Mouse (Mus musculus) liver, adult 2 months (tissue): ENCODE results near the gene Wrb. TPM values are rescaled to one million over a fixed set of nuclear protein-coding genes. Genes with fewer than 3 reads are reported as not detected.

ENCODE experiments used
- DNase-seq: peaks from one replicate; pipeline ENCODE4 v3.0.0-alpha.2; 2011; ENCODE audit warnings: low read depth, low spot score; ENCODE audit errors: extremely low read depth
- H3K27ac ChIP-seq: fragments of 200-500 bp; replicated peaks from 2 replicates; pipeline ENCODE4 v1.5.1; 2012; ENCODE audit warnings: low read depth, mild to moderate bottlenecking, control low read depth, inconsistent platforms, low read length; ENCODE audit not compliant: insufficient read depth
- H3K27me3 ChIP-seq: fragments of 200-500 bp; 2 replicates; pipeline ENCODE4 v1.6.1; 2012; ENCODE audit warnings: mild to moderate bottlenecking, moderate library complexity, low read length, inconsistent platforms; ENCODE audit not compliant: control insufficient read depth, insufficient read depth
- H3K36me3 ChIP-seq: fragments of 200-500 bp; 2 replicates; pipeline ENCODE4 v1.6.1; 2012; ENCODE audit warnings: low read length, inconsistent platforms; ENCODE audit not compliant: control insufficient read depth, insufficient read depth
- H3K4me1 ChIP-seq: fragments of 200-500 bp; 2 replicates; pipeline ENCODE4 v1.6.1; 2011; ENCODE audit warnings: low read length; ENCODE audit not compliant: control insufficient read depth, insufficient read depth
- H3K4me3 ChIP-seq: fragments of 200-500 bp; 2 replicates; pipeline ENCODE4 v1.5.1; 2011; ENCODE audit warnings: low read depth, mild to moderate bottlenecking, control low read depth, low read length, moderate library complexity; ENCODE audit not compliant: insufficient read depth
- H3K79me2 ChIP-seq: fragments of 200-500 bp; 2 replicates; pipeline ENCODE4 v1.6.1; 2012; ENCODE audit warnings: inconsistent platforms, mild to moderate bottlenecking, low read length, moderate library complexity; ENCODE audit not compliant: control insufficient read depth, insufficient read depth
- H3K9ac ChIP-seq: fragments of 200-500 bp; 2 replicates; pipeline ENCODE4 v1.6.1; 2012; ENCODE audit warnings: low read depth, mild to moderate bottlenecking, control low read depth, inconsistent platforms, low read length
- CTCF ChIP-seq: fragments of 200-500 bp; IDR thresholded peaks from 2 replicates; pipeline ENCODE4 v1.5.1; 2011; ENCODE audit warnings: low read depth, low read length, control low read depth
- POLR2A ChIP-seq: fragments of 200-500 bp; IDR thresholded peaks from 2 replicates; pipeline ENCODE4 v1.6.1; 2011; ENCODE audit warnings: low read length, control low read depth; ENCODE audit not compliant: insufficient read depth; ENCODE audit errors: extremely low read depth
- WGBS: fragments of 180-500 bp; shearing (Covaris S2); methylation state at CpG from one replicate; pipeline ENCODE4 v1.1.7; 2018; 5-methylcytosine and 5-hydroxymethylcytosine counted together
- polyA plus RNA-seq: library from polyadenylated mRNA; depleted of rRNA; stranded (reverse); fragments of >200 nt; gene quantifications from 2 replicates; pipeline ENCODE4 v1.2.3, GENCODE M21; 2012
- total RNA-seq: library from RNA; depleted of rRNA; stranded (reverse); fragments of >200 nt; gene quantifications from 2 replicates; pipeline ENCODE4 v1.2.3, GENCODE M21; 2014

Gene Wrb
- total and polyA plus RNA-seq, 2 experiments: 4.6 to 14.0 TPM

GRCm38 (mm10) chr16:96112769-96113168 is 32.4 kb upstream of the Wrb start:
- H3K79me2 ChIP-seq: no peaks in the 10 kb centered on the region
- no peaks in the 10 kb centered on the region for H3K27me3 ChIP-seq
- no peaks in the 10 kb centered on the region for H3K4me1 ChIP-seq
- H3K4me3 ChIP-seq: no peak overlapping the region
- no peak overlapping the region for H3K9ac ChIP-seq
- no peaks in the 10 kb centered on the region for H3K36me3 ChIP-seq
- DNase-seq: no peak
- WGBS: 51% methylated on average over 2 of the region's 2 CpGs
- H3K27ac ChIP-seq: no peak overlapping the region
- no peak for TF ChIP-seq POLR2A
- TF ChIP-seq CTCF: no peak

GRCm38 (mm10) chr16:96114729-96115128 is 30.5 kb upstream of the Wrb start:
- DNase-seq: peak; percentile 26
- 56% methylated on average over 4 of the region's 4 CpGs for WGBS
- H3K9ac ChIP-seq: no peak overlapping the region
- no peaks in the 10 kb centered on the region for H3K4me1 ChIP-seq
- no peaks in the 10 kb centered on the region for H3K36me3 ChIP-seq
- no peak overlapping the region for H3K4me3 ChIP-seq
- no peaks in the 10 kb centered on the region for H3K27me3 ChIP-seq
- H3K79me2 ChIP-seq: no peaks in the 10 kb centered on the region
- no peak overlapping the region for H3K27ac ChIP-seq
- TF ChIP-seq POLR2A (no peak), CTCF (0 out of 2 replicates have a peak, but pooled peaks have one; percentile 7)

GRCm38 (mm10) chr16:96120022-96120623 is 25.1 kb upstream of the Wrb start:
- no peak overlapping the region for H3K4me3 ChIP-seq
- WGBS: 62% methylated on average over 4 of the region's 4 CpGs
- peaks cover 22% of the 10 kb centered on the region for H3K36me3 ChIP-seq
- no peak for DNase-seq
- no peaks in the 10 kb centered on the region for H3K27me3 ChIP-seq
- TF ChIP-seq POLR2A (no peak), CTCF (no peak)
- no peak overlapping the region for H3K27ac ChIP-seq
- no peak overlapping the region for H3K9ac ChIP-seq
- H3K4me1 ChIP-seq: no peaks in the 10 kb centered on the region
- H3K79me2 ChIP-seq: no peaks in the 10 kb centered on the region

- Histone ChIP-seq H3K27ac (no peak overlapping the region), H3K27me3 (no peaks in the 10 kb centered on the region), H3K9ac (peak overlapping the region; percentile 73), H3K4me3 (peak overlapping the region; percentile 60), H3K36me3 (peaks cover 16% of the 10 kb centered on the region), H3K4me1 (peaks cover 2% of the 10 kb centered on the region), H3K79me2 (no peaks in the 10 kb centered on the region)
- 17% methylated on average over 19 of the region's 19 CpGs for WGBS
- DNase-seq: peak; percentile 12
- no peak for TF ChIP-seq POLR2A
- no peak for TF ChIP-seq CTCF
These were observed 18.5 kb upstream of the Wrb start for GRCm38 (mm10) chr16:96126684-96127171.

- Histone ChIP-seq H3K4me3 (peak overlapping the region; percentile 60), H3K9ac (peak overlapping the region; percentile 73), H3K79me2 (no peaks in the 10 kb centered on the region), H3K27me3 (no peaks in the 10 kb centered on the region), H3K36me3 (peaks cover 15% of the 10 kb centered on the region), H3K27ac (peak overlapping the region; percentile 69), H3K4me1 (peaks cover 2% of the 10 kb centered on the region)
- TF ChIP-seq CTCF: no peak
- TF ChIP-seq POLR2A: no peak
- peak; percentile 14 for DNase-seq
- under 1% methylated on average over 52 of the region's 52 CpGs for WGBS
These were observed 17.9 kb upstream of the Wrb start for GRCm38 (mm10) chr16:96127288-96127656.

GRCm38 (mm10) chr16:96127657-96128344 is 17.4 kb upstream of the Wrb start, which contains the start of gene Hmgn1:
Hmgn1 (minus strand) TSS chr16:96127729.
- H3K27me3 ChIP-seq: no peaks in the 10 kb centered on the region
- peak within 1 kb of the TSS; percentile 69 for H3K27ac ChIP-seq
- TF ChIP-seq CTCF (no peak), POLR2A (peak; percentile 88)
- peaks cover 14% of the 10 kb centered on the region for H3K36me3 ChIP-seq
- WGBS: under 1% methylated on average over 59 of the region's 72 CpGs
- H3K79me2 ChIP-seq: no peaks in the 10 kb centered on the region
- H3K4me1 ChIP-seq: peaks cover 2% of the 10 kb centered on the region
- peak within 1 kb of the TSS; percentile 73 for H3K9ac ChIP-seq
- peak within 1 kb of the TSS; percentile 60 for H3K4me3 ChIP-seq
- DNase-seq: peak; percentile 84
